Mouse (Mus musculus) midbrain, embryonic 14.5 days (tissue): ENCODE measurements around the gene Setd4. TPM values are rescaled to one million over a fixed set of nuclear protein-coding genes. Genes with fewer than 3 reads are reported as not detected.

ENCODE experiments used
- ATAC-seq: fragments of 200-750 bp; cut with Nextera tagmentation; 2 replicates; pipeline ENCODE4 v1.8.0; 2017; ENCODE audit warnings: moderate number of reproducible peaks, moderate library complexity; ENCODE audit not compliant: low FRiP score, low TSS enrichment
- DNase-seq: peaks from one replicate; pipeline ENCODE4 v3.0.0-alpha.2; 2015
- H3K27ac ChIP-seq: fragments of 300-500 bp; sonication (generic); replicated peaks from 2 replicates; pipeline ENCODE4 v1.5.1; 2014; ENCODE audit warnings: mild to moderate bottlenecking, low read depth, low read length, moderate library complexity
- H3K27me3 ChIP-seq: fragments of 300-500 bp; sonication (generic); 2 replicates; pipeline ENCODE4 v1.6.1; 2014; ENCODE audit warnings: low read length, control low read depth, mixed read lengths; ENCODE audit not compliant: control insufficient read depth, insufficient read depth
- H3K36me3 ChIP-seq: fragments of 300-500 bp; sonication (generic); 2 replicates; pipeline ENCODE4 v1.6.1; 2014; ENCODE audit warnings: low read length, control low read depth; ENCODE audit not compliant: control insufficient read depth, insufficient read depth
- H3K4me1 ChIP-seq: fragments of 300-500 bp; sonication (generic); 2 replicates; pipeline ENCODE4 v1.6.1; 2014; ENCODE audit warnings: mild to moderate bottlenecking, antibody characterized with exemption, low read length, control low read depth; ENCODE audit not compliant: control insufficient read depth, insufficient read depth
- H3K4me2 ChIP-seq: fragments of 300-500 bp; sonication (generic); 2 replicates; pipeline ENCODE4 v1.6.1; 2014; ENCODE audit warnings: mild to moderate bottlenecking, low read length, moderate library complexity
- H3K4me3 ChIP-seq: fragments of 300-500 bp; sonication (generic); replicated peaks from 2 replicates; pipeline ENCODE4 v1.5.1; 2014; ENCODE audit warnings: low read depth, low read length
- H3K9ac ChIP-seq: fragments of 300-500 bp; sonication (generic); replicated peaks from 2 replicates; pipeline ENCODE4 v1.6.1; 2014; ENCODE audit warnings: mild to moderate bottlenecking, low read length, moderate library complexity
- H3K9me3 ChIP-seq: fragments of 300-500 bp; sonication (generic); 2 replicates; pipeline ENCODE4 v1.6.1; 2016; ENCODE audit warnings: low read length, control low read depth, mixed read lengths; ENCODE audit not compliant: control insufficient read depth
- WGBS: fragments of 180-500 bp; shearing (Covaris S2); extraction: QIAGEN DNeasy Blood & Tissue Kit; methylation state at CpG from one replicate; pipeline ENCODE4 v1.1.7; 2014; 5-methylcytosine and 5-hydroxymethylcytosine counted together
- polyA plus RNA-seq: library from polyadenylated mRNA; unstranded; fragments of >200 nt; fragmentation: Nextera tagmentation; extraction: Ambion mirVana; gene quantifications from 2 replicates; pipeline ENCODE4 v1.2.1, GENCODE M21; 2014

Gene Setd4
- polyA plus RNA-seq, 1 experiment from 2014 or later = 19.0 TPM

DNA sequence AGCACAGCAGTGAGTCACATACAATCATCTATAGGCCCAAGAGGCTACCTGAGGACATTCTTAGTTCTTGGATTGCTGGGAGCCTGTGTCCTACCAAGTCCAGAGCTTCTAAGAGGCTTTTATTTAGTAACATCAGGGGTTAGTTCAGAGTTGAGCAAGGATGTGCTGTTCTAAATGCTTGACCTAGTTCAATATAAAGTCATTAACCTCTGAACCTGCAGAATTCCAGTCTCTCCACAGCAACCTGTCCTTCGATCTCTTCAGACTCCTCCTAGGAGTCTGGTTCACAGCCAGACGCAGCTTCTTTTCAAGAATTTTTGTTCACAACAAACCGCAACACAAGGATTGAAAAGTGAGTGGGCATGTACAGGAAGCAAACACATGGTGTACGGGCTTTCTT lies 7.1 kb upstream of the Setd4 start:
- Histone ChIP-seq H3K27ac (no peak overlapping the region), H3K9ac (no peak overlapping the region), H3K4me1 (peaks cover 12% of the 10 kb centered on the region), H3K9me3 (no peaks in the 10 kb centered on the region), H3K4me2 (no peak overlapping the region), H3K36me3 (peaks cover 13% of the 10 kb centered on the region), H3K4me3 (no peak overlapping the region), H3K27me3 (no peaks in the 10 kb centered on the region)
- ATAC-seq (no peak), DNase-seq (no peak)
- 96% methylated on average over 4 of the region's 4 CpGs for WGBS

DNA sequence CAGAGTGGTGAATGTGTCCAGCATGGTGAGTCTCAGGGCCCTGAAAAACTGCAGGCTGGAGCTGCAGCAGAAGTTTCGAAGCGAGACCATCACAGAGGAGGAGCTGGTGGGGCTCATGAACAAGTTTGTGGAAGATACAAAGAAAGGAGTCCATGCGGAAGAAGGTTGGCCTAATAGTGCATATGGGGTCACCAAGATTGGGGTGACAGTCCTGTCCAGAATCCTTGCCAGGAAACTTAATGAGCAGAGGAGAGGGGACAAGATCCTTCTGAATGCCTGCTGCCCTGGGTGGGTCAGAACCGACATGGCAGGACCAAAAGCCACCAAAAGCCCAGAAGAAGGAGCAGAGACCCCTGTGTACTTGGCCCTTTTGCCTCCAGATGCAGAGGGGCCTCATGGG lies 5.9 kb upstream of the Setd4 start:
- ATAC-seq (no peak), DNase-seq (no peak)
- Histone ChIP-seq H3K27ac (no peak overlapping the region), H3K27me3 (no peaks in the 10 kb centered on the region), H3K4me2 (no peak overlapping the region), H3K9me3 (no peaks in the 10 kb centered on the region), H3K4me3 (no peak overlapping the region), H3K4me1 (peaks cover 12% of the 10 kb centered on the region), H3K9ac (no peak overlapping the region), H3K36me3 (peaks cover 13% of the 10 kb centered on the region)
- over 99% methylated on average over 4 of the region's 4 CpGs for WGBS

DNA sequence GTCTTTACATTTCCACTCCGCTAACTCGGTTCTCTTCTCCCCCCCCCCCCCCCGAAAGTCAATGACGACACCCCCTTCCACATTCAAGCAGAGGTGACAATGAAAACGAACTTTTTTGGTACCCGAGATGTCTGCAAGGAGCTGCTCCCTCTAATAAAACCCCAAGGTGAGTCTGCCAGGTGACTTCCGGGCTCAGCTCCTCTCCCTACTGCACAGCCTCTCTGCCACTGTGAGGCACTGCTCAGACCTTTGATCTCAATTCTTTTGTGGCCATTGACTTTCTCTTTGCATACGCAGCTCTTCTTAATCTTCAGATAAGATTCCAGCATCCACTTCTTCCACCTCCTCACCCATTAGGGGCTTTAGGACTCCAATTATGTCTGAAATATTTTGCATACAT lies 4.9 kb upstream of the Setd4 start:
- 69% methylated on average over 8 of the region's 8 CpGs for WGBS

DNA sequence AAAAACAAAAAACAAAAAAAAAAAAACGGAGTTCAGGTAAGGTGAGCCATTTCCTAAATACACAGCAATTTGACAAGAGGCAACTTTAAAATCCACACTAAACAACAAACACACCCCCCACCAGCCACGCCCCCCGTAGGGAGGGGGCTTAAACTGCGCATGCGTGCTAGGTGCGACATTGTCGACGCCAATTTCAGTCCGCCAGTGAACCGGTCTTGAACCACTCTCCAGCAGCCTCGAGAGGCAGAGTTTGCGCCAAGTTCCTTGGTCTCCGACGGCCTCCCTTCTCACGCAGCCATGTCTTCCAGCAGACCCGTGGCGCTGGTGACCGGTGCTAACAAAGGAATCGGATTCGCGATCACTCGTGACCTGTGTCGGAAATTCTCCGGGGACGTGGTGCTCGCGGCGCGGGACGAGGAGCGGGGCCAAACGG lies 3.8 kb upstream of the Setd4 start:
- Histone ChIP-seq H3K9ac (peak overlapping the region; percentile 76), H3K4me3 (peak overlapping the region; percentile 72), H3K36me3 (peaks cover 13% of the 10 kb centered on the region), H3K27ac (peak overlapping the region; percentile 82), H3K27me3 (no peaks in the 10 kb centered on the region), H3K4me2 (peak overlapping the region; percentile 85), H3K9me3 (no peaks in the 10 kb centered on the region), H3K4me1 (peaks cover 16% of the 10 kb centered on the region)
- DNase-seq (peak; percentile 95), ATAC-seq (peak; percentile 38; the same call in 1 of the 2 replicates)
- WGBS = 0% methylated on average over 32 of the region's 32 CpGs

More for the DNA sequence above, 4.9 kb upstream of the Setd4 start:
- no peak overlapping the region for H3K9ac ChIP-seq
- no peaks in the 10 kb centered on the region for H3K27me3 ChIP-seq
- peak overlapping the region; percentile 72 for H3K4me3 ChIP-seq
- H3K4me2 ChIP-seq = peak overlapping the region; percentile 85
- DNase-seq (no peak), ATAC-seq (no peak)
- H3K9me3 ChIP-seq = no peaks in the 10 kb centered on the region
- H3K36me3 ChIP-seq = peaks cover 13% of the 10 kb centered on the region
- no peak overlapping the region for H3K27ac ChIP-seq
- H3K4me1 ChIP-seq = peaks cover 16% of the 10 kb centered on the region

DNA sequence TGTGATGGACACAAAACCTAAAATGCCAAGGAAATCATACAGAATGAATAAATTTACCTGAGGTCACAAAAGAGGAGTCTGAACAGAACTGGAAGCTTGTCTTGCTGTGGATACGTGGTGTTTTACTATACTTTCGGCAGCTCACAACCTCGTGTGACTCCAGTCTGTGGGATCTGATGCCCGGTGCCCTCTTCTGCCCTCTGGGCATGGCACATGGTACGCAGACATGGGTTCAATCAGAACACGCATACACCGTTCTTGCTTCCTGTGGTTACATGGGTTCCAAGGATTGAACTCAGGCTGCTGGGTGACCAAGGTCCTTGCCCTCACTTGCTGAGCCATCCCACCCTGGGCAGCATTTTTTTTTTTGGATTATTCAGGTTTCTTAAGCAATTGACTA lies 2.3 kb upstream of the Setd4 start:
- WGBS = 89% methylated on average over 7 of the region's 7 CpGs
- H3K27ac ChIP-seq = no peak overlapping the region
- ATAC-seq (no peak), DNase-seq (no peak)
- no peak overlapping the region for H3K9ac ChIP-seq
- no peaks in the 10 kb centered on the region for H3K9me3 ChIP-seq
- peaks cover 2% of the 10 kb centered on the region for H3K36me3 ChIP-seq
- no peak overlapping the region for H3K4me2 ChIP-seq
- no peaks in the 10 kb centered on the region for H3K27me3 ChIP-seq
- peaks cover 16% of the 10 kb centered on the region for H3K4me1 ChIP-seq
- H3K4me3 ChIP-seq = no peak overlapping the region

DNA sequence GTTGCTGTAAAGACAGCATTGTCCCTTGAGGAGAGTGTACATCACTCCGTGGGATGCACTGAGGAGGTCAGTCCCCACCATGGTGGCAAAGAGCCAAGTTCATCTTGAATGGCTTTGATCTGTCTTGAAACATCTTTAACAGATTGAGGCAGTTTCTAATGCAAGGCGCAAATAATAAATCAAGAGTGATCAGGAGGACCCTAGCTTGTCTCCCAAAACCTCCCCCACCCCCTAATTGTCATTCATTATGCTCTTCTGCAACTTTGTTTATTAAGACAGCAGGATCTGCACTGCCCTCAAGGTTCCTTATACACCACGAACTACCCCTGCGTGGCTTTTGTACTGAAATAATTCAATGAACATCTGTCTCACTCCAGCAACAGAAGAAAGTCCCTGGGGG lies 1.7 kb upstream of the Setd4 start, which contains the start of gene Cbr1:
Gene Cbr1 (plus strand): TSS at position 301 of the 400 bp plus-strand sequence.
- Histone ChIP-seq H3K36me3 (no peaks in the 10 kb centered on the region), H3K9ac (peak within 1 kb of the TSS; percentile 70; the same call in 1 of the 2 replicates), H3K9me3 (no peaks in the 10 kb centered on the region), H3K27me3 (no peaks in the 10 kb centered on the region), H3K27ac (peak within 1 kb of the TSS; percentile 95; the same call in 1 of the 2 replicates), H3K4me2 (peak within 1 kb of the TSS; percentile 76), H3K4me3 (peak within 1 kb of the TSS; percentile 60), H3K4me1 (peaks cover 16% of the 10 kb centered on the region)
- ATAC-seq = no peak
- WGBS = 65% methylated on average over 4 of the region's 4 CpGs
- no peak for DNase-seq

DNA sequence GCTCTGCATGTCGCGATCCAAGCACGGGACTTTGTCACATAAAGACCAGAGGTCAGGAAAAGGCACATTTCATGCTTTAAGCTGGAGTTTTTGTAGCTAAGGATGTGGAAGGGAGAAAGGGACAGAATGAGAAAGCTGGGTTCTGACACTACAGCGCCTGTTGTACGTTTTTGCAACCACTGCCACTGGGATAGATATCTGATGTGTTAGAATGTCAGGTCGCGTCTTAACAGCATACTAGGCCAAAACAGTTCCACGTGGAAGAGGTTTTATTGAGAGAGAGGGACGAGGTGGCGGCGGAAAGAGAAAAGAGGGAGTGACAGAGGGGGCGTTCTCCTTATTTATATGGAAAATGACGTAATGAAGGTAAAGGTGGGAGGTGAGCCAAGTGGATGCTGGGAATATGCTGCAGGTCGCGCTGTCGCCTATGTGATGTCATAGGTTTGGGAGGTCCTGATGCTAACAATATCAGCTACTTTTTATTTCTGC lies 662 bp upstream of the Setd4 start:
- Histone ChIP-seq H3K27me3 (no peaks in the 10 kb centered on the region), H3K9me3 (no peaks in the 10 kb centered on the region), H3K27ac (peak overlapping the region; percentile 95), H3K4me1 (peaks cover 16% of the 10 kb centered on the region), H3K36me3 (no peaks in the 10 kb centered on the region), H3K4me3 (peak overlapping the region; percentile 60), H3K4me2 (peak overlapping the region; percentile 76), H3K9ac (peak overlapping the region; percentile 70; the same call in 1 of the 2 replicates)
- 4% methylated on average over 16 of the region's 16 CpGs for WGBS
- peak; percentile 81 for DNase-seq
- ATAC-seq = no peak

DNA sequence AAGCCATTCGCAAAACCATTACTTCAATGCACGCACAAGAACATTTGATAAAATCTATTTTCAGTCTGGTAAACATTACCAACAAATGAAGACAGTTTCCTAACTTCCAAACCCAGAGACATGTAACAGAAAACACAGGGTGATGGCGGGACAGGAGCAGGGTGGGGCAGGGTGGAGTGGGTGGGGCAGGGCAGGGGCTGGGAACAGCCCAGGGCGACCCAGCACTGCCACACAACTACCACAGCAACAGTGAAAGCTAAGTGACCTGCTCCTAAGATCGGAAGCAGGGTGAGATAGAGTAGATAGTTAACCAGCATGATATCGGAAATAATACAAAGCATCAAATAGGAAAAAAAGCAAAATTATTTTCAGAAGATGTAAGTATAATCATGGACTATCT lies 4.4 kb downstream of the Setd4 start:
- H3K9me3 ChIP-seq = no peaks in the 10 kb centered on the region
- H3K4me1 ChIP-seq = peaks cover 1% of the 10 kb centered on the region
- H3K4me3 ChIP-seq = no peak overlapping the region
- DNase-seq (no peak), ATAC-seq (no peak)
- H3K27ac ChIP-seq = no peak overlapping the region
- H3K27me3 ChIP-seq = no peaks in the 10 kb centered on the region
- H3K36me3 ChIP-seq = peaks cover 35% of the 10 kb centered on the region
- no peak overlapping the region for H3K9ac ChIP-seq
- H3K4me2 ChIP-seq = no peak overlapping the region
- 96% methylated on average over 6 of the region's 6 CpGs for WGBS

DNA sequence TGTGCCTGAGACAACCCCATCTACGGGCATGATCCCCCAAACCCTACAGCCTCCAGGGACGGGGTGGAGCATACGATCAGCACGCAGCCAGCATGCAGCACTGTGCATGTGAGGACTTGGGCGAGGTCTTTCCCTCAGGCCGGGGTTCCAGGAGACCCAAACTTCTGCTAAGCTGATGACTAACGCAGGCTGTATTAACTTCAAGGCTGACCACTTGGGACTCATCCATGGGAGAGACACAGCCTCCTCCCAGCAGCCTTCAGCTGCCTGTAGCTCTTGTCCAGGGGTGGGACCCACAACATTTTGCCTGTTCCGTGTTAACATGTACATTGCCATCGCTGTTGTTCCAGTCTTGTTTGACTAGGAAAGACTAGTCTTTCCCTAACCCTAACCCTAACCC lies 6.3 kb downstream of the Setd4 start:
- Histone ChIP-seq H3K36me3 (peaks cover 47% of the 10 kb centered on the region), H3K4me3 (no peak overlapping the region), H3K27me3 (no peaks in the 10 kb centered on the region), H3K9me3 (no peaks in the 10 kb centered on the region), H3K4me1 (no peaks in the 10 kb centered on the region), H3K27ac (no peak overlapping the region), H3K4me2 (no peak overlapping the region), H3K9ac (no peak overlapping the region)
- 97% methylated on average over 9 of the region's 9 CpGs for WGBS
- no peak for DNase-seq
- no peak for ATAC-seq
